Mouse (Mus musculus): ENCODE data around the gene Ovca2.

The Ovca2 gene

GRCm38 (mm10) chr11:75169405-75170080, 9.1 kb downstream of the Ovca2 start, which contains the start of gene Hic1:
TSS of gene Hic1 (minus strand) at chr11:75169519.
- peak in 1 of 2 experiments; percentile 24 for DNase-seq

- DNase-seq = peak; percentile 92 to 93
Measured at GRCm38 (mm10) chr11:75168590-75169361, 9.9 kb downstream of the Ovca2 start.

GRCm38 (mm10) chr11:75167643-75168589, 10.7 kb downstream of the Ovca2 start:
- peak in 1 of 2 experiments; percentile 42 for DNase-seq

GRCm38 (mm10) chr11:75166861-75167642, 11.6 kb downstream of the Ovca2 start:
- DNase-seq = peak; percentile 60 to 61

- no peak for DNase-seq
Measured at GRCm38 (mm10) chr11:75166193-75166842, 12.3 kb downstream of the Ovca2 start.

- DNase-seq = peak; percentile 85 to 86
Measured at GRCm38 (mm10) chr11:75165441-75166192, 13.0 kb downstream of the Ovca2 start.

- peak; percentile 54 to 55 for DNase-seq
Measured at GRCm38 (mm10) chr11:75164750-75165149, 13.9 kb downstream of the Ovca2 start.

- DNase-seq = no peak
Measured at GRCm38 (mm10) chr11:75164051-75164450, 14.6 kb downstream of the Ovca2 start.

- no peak for DNase-seq
Measured at GRCm38 (mm10) chr11:75163379-75163778, 15.3 kb downstream of the Ovca2 start.

GRCm38 (mm10) chr11:75162591-75163080, 16.0 kb downstream of the Ovca2 start:
- DNase-seq = no peak

GRCm38 (mm10) chr11:75161417-75162008, 17.1 kb downstream of the Ovca2 start:
- no peak for DNase-seq

- no peak for DNase-seq
Measured at GRCm38 (mm10) chr11:75160954-75161353, 17.7 kb downstream of the Ovca2 start.

- peak; percentile 47 to 55 for DNase-seq
Measured at GRCm38 (mm10) chr11:75159564-75159963, 19.1 kb downstream of the Ovca2 start.

- DNase-seq = no peak
Measured at GRCm38 (mm10) chr11:75158432-75158831, 20.2 kb downstream of the Ovca2 start.

- no peak for DNase-seq
Measured at GRCm38 (mm10) chr11:75157901-75158300, 20.7 kb downstream of the Ovca2 start.

- no peak for DNase-seq
Measured at GRCm38 (mm10) chr11:75157037-75157436, 21.6 kb downstream of the Ovca2 start.

GRCm38 (mm10) chr11:75156416-75156815, 22.2 kb downstream of the Ovca2 start:
- no peak for DNase-seq

GRCm38 (mm10) chr11:75155985-75156384, 22.6 kb downstream of the Ovca2 start:
- no peak for DNase-seq

GRCm38 (mm10) chr11:75154053-75154585, 24.5 kb downstream of the Ovca2 start:
- DNase-seq = peak in 1 of 2 experiments; percentile 7
